ENCODE assay signal across 14 mouse cellular contexts in the genomic region with DNA sequence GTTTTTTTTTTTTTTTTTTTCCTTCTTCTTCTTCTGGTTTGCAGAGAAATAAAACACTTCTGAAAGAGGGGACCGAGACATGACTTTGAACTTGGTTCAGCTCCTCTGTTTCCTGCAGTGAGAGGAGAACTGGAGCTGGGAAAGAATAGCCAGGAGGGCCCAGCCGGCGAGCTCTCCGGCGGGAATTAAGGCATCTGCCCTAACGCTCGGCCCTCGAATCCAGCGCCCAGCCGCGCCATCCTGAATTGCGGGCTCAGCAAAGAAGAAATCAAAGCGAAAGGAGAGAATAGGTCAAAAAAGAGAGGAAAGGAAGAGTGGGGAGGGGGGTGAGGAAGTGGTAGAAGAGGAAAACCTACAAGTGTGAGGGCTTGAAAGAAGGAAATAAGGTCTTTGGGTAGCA. TPM values are rescaled to one million over a fixed set of nuclear protein-coding genes. Genes with fewer than 3 reads are reported as not detected.
A peak's percentile ranks its signal among the peaks of the same experiment; 100 is the strongest.
DNase-seq lines count a peak whose midpoint lies in the region; ATAC-seq and TF ChIP-seq lines count a peak whose summit lies in the region.
"Had no signal": no experiment of that assay in that cellular context is flagged by ENCODE, and none has a peak within 500 bp of the region (broad histone marks: within the 10 kb centered on the region; RNA-seq: fewer than 3 reads in every experiment).

No protein-coding gene starts in this region.

- 0% methylated on average over 13 of the region's 13 CpGs for WGBS in hindbrain, embryonic 11.5 days
- 2% methylated on average over 13 of the region's 13 CpGs for WGBS in midbrain, embryonic 13.5 days

- peak overlapping the region; percentile 64 for H3K4me2 ChIP-seq in hindbrain, embryonic 11.5 days (replicated peaks; ENCODE audit: low read depth, low read length)
- H3K4me2 ChIP-seq in midbrain, embryonic 13.5 days (replicated peaks): peak overlapping the region; percentile 61
- H3K4me2 ChIP-seq: embryonic facial prominence, embryonic 15.5 days; limb, embryonic 15.5 days had no signal

- peak; percentile 77 for DNase-seq in brain, embryonic 14.5 days (ENCODE audit: low read depth)
- DNase-seq in embryo, embryonic 10 days (ENCODE audit: low spot score): peak; percentile 56
- DNase-seq in hindbrain, embryonic 11.5 days (ENCODE audit: low spot score): peak; percentile 69
- no peak for DNase-seq in adrenal gland, adult 2 months
- no peak for DNase-seq in kidney, postnatal 14 days
- no peak for DNase-seq in layer of hippocampus, adult 18-20 months (ENCODE audit: low spot score in 2 of 2)
- DNase-seq in left cerebral cortex, adult 8-10 months (ENCODE audit: low spot score in 2 of 2): no peak
- DNase-seq: adrenal gland, adult 8-10 months had no signal

- H3K9ac ChIP-seq in hindbrain, embryonic 11.5 days (ENCODE audit: low read depth, low read length): peak overlapping the region; percentile 51
- peak overlapping the region; percentile 61 for H3K9ac ChIP-seq in midbrain, embryonic 13.5 days (replicated peaks)
- H3K9ac ChIP-seq: embryonic facial prominence, embryonic 15.5 days; limb, embryonic 15.5 days had no signal

- H3K4me3 ChIP-seq in hindbrain, embryonic 11.5 days (ENCODE audit: low read depth, low read length): peak overlapping the region; percentile 79; the same call in 1 of the 2 replicates
- peak overlapping the region; percentile 69 for H3K4me3 ChIP-seq in midbrain, embryonic 13.5 days (replicated peaks)
- H3K4me3 ChIP-seq: embryonic facial prominence, embryonic 15.5 days; limb, embryonic 15.5 days had no signal

- peaks cover 6% of the 10 kb centered on the region for H3K4me1 ChIP-seq in hindbrain, embryonic 11.5 days (replicated peaks; ENCODE audit: control insufficient read depth, insufficient read depth, low read length)
- H3K4me1 ChIP-seq in midbrain, embryonic 13.5 days (replicated peaks): peaks cover 34% of the 10 kb centered on the region

- no peaks in the 10 kb centered on the region for H3K36me3 ChIP-seq in hindbrain, embryonic 11.5 days (ENCODE audit: control insufficient read depth, insufficient read depth, low read length)
- no peaks in the 10 kb centered on the region for H3K36me3 ChIP-seq in midbrain, embryonic 13.5 days
- H3K36me3 ChIP-seq: embryonic facial prominence, embryonic 15.5 days; limb, embryonic 15.5 days had no signal

- TF ChIP-seq CTCF in brain, embryonic 14.5 days (IDR thresholded peaks at IDR 0.05; ENCODE audit: borderline replicate concordance, extremely low read depth, insufficient read depth, insufficient read length): no peak

- peaks cover 42% of the 10 kb centered on the region for H3K27me3 ChIP-seq in hindbrain, embryonic 11.5 days (ENCODE audit: control insufficient read depth, insufficient read depth, low read length)
- H3K27me3 ChIP-seq in midbrain, embryonic 13.5 days: peaks cover 78% of the 10 kb centered on the region

- TF ChIP-seq POLR2A in brain, embryonic 14.5 days (IDR thresholded peaks at IDR 0.05; ENCODE audit: borderline replicate concordance, extremely low read depth, insufficient read depth, insufficient read length, poor library complexity, severe bottlenecking): no peak

- no peaks in the 10 kb centered on the region for H3K9me3 ChIP-seq in hindbrain, embryonic 11.5 days (ENCODE audit: control insufficient read depth, low read length)
- H3K9me3 ChIP-seq in midbrain, embryonic 13.5 days: no peaks in the 10 kb centered on the region
- H3K9me3 ChIP-seq: embryonic facial prominence, embryonic 15.5 days; limb, embryonic 15.5 days had no signal

- ATAC-seq in hindbrain, embryonic 11.5 days (ENCODE audit: low FRiP score): no peak
- no peak for ATAC-seq in midbrain, embryonic 13.5 days

- H3K27ac ChIP-seq in hindbrain, embryonic 11.5 days (ENCODE audit: low read depth, low read length): peak overlapping the region; percentile 49; the same call in 1 of the 2 replicates
- H3K27ac ChIP-seq in midbrain, embryonic 13.5 days: peak overlapping the region; percentile 98
- H3K27ac ChIP-seq: embryonic facial prominence, embryonic 15.5 days; limb, embryonic 15.5 days had no signal

RNA-seq across cellular contexts. Expression of a gene that starts 3.1 kb away (rescaled TPM):
- 51.8 and 66.8 TPM in 2 replicates for polyA plus RNA-seq in brain, embryonic 14.5 days (2012; rRNA removed)
- polyA plus RNA-seq in hindbrain, embryonic 11.5 days (2014; fragmentation: Nextera tagmentation; extraction: Ambion mirVana): 9.5 and 11.2 TPM in 2 replicates
- polyA plus RNA-seq in midbrain, embryonic 13.5 days (2015; fragmentation: Nextera tagmentation; extraction: Ambion mirVana): 10.3 and 10.7 TPM in 2 replicates
- total RNA-seq in adrenal gland, adult 2 months (2021): not detected
- 0.10 and 0.41 TPM in 2 replicates for polyA plus RNA-seq in adrenal gland, adult 2 months (2012; rRNA removed)
- total RNA-seq in layer of hippocampus, adult 18-20 months (2021): 10 to 100 TPM; 16.1 to 18.7 TPM
- total RNA-seq in left cerebral cortex, adult 8-10 months (2022): 10 to 100 TPM; 20.3 to 25.7 (median 21.7) TPM
- total RNA-seq: heart, adult 18-20 months; megakaryocyte progenitor cell, adult 5-6 weeks had no signal
- polyA plus RNA-seq: kidney, embryonic 16.5 days had no signal

RNA-seq across cellular contexts. Expression of a gene that starts 6.7 kb away (rescaled TPM):
- 10.4 and 18.6 TPM in 2 replicates for polyA plus RNA-seq in brain, embryonic 14.5 days (2012; rRNA removed)
- polyA plus RNA-seq in hindbrain, embryonic 11.5 days (2014; fragmentation: Nextera tagmentation; extraction: Ambion mirVana): 19.1 and 20.1 TPM in 2 replicates
- 15.5 and 16.7 TPM in 2 replicates for polyA plus RNA-seq in midbrain, embryonic 13.5 days (2015; fragmentation: Nextera tagmentation; extraction: Ambion mirVana)
- total RNA-seq in adrenal gland, adult 2 months (2021): not detected
- polyA plus RNA-seq in adrenal gland, adult 2 months (2012; rRNA removed): 0.02 TPM in 1 of 2 replicates, not detected in the other
- 1 to 10 TPM; 3.0 to 5.1 TPM for total RNA-seq in layer of hippocampus, adult 18-20 months (2021)
- 1 to 10 TPM; 2.2 to 6.1 (median 3.5) TPM for total RNA-seq in left cerebral cortex, adult 8-10 months (2022)
- total RNA-seq: heart, adult 18-20 months; megakaryocyte progenitor cell, adult 5-6 weeks had no signal

RNA-seq across cellular contexts. Expression of a gene that starts 18.2 kb away (rescaled TPM):
- polyA plus RNA-seq in brain, embryonic 14.5 days (2012; rRNA removed): 0.16 and 0.25 TPM in 2 replicates
- polyA plus RNA-seq in hindbrain, embryonic 11.5 days (2014; fragmentation: Nextera tagmentation; extraction: Ambion mirVana): 0.35 and 0.76 TPM in 2 replicates
- 0.43 and 0.73 TPM in 2 replicates for polyA plus RNA-seq in midbrain, embryonic 13.5 days (2015; fragmentation: Nextera tagmentation; extraction: Ambion mirVana)
- not detected for total RNA-seq in adrenal gland, adult 2 months (2021)
- polyA plus RNA-seq in adrenal gland, adult 2 months (2012; rRNA removed): not detected in 2 replicates
- total RNA-seq in layer of hippocampus, adult 18-20 months (2021): not detected
- total RNA-seq in left cerebral cortex, adult 8-10 months (2022): not detected
- total RNA-seq: adrenal gland, adult 8-10 months; heart, adult 18-20 months; megakaryocyte progenitor cell, adult 5-6 weeks had no signal
- polyA plus RNA-seq: embryonic facial prominence, embryonic 15.5 days; kidney, embryonic 16.5 days; limb, embryonic 15.5 days had no signal

RNA-seq across cellular contexts. Expression of a gene that starts 21.2 kb away (rescaled TPM):
- polyA plus RNA-seq in brain, embryonic 14.5 days (2012; rRNA removed): 0.16 and 0.52 TPM in 2 replicates
- polyA plus RNA-seq in hindbrain, embryonic 11.5 days (2014; fragmentation: Nextera tagmentation; extraction: Ambion mirVana): 0.99 and 1.6 TPM in 2 replicates
- 1.1 and 2.3 TPM in 2 replicates for polyA plus RNA-seq in midbrain, embryonic 13.5 days (2015; fragmentation: Nextera tagmentation; extraction: Ambion mirVana)
- total RNA-seq in adrenal gland, adult 2 months (2021): not detected
- not detected in 2 replicates for polyA plus RNA-seq in adrenal gland, adult 2 months (2012; rRNA removed)
- under 1 TPM; 0.30 to 0.38 TPM for total RNA-seq in layer of hippocampus, adult 18-20 months (2021)
- total RNA-seq in left cerebral cortex, adult 8-10 months (2022): under 1 TPM in 3 of 4 experiments, not detected in 1; 0.19 to 0.59 (median 0.41) TPM
- total RNA-seq: adrenal gland, adult 8-10 months; heart, adult 18-20 months; megakaryocyte progenitor cell, adult 5-6 weeks had no signal
- polyA plus RNA-seq: kidney, embryonic 16.5 days had no signal

Comparison
In these comparisons a context has a peak if more than half of its experiments do, and no peak if none do; other contexts are left out.
1. DNase-seq: peak in brain, embryonic 14.5 days (single experiment), embryo, embryonic 10 days (single experiment) and hindbrain, embryonic 11.5 days (single experiment); none in adrenal gland, adult 2 months (single experiment), kidney, postnatal 14 days (single experiment), layer of hippocampus, adult 18-20 months (0 of 2) and left cerebral cortex, adult 8-10 months (0 of 2).
2. RNA of a gene that starts 6.7 kb away (polyA plus RNA-seq): 19.1 to 20.1 TPM in hindbrain, embryonic 11.5 days, 10.4 to 18.6 TPM in brain, embryonic 14.5 days and 15.5 to 16.7 TPM in midbrain, embryonic 13.5 days; 0.02 TPM in adrenal gland, adult 2 months; every median in the first group is over 10 times any median in the second.